Comparison of ENCODE assay signal across 22 mouse cellular contexts in the genomic region with DNA sequence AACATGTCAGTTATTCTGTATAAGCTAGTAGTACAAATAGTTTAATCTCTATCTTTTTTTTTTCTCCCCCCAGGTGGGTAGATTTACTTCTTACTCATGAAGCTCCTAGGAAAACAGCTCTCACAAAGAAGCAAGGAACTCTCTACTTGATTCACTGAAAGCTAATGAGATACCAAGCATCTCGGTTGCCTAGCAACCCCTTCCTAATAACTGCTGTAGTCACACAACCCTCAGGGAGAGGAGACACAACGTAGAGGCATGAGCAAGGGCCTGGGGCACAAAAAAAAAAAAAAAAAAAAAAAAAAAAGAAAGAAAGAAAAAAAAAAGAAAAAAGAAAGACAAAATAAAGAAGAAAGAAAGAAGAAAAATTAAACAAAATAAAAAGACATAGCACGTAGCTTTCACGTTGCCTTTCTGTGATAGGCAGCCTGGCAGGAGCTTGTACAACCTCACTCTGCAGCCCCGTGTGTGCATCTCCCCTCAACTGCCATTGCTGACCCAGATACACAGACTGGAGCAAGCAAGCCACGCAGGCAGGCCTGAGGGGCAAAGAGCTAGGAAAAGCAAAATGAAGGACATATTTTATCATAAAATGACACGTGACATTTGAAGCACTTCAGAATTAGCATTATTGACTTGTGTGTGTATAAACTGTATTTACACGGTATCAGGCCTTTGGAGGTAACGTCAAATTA. TPM values are rescaled to one million over a fixed set of nuclear protein-coding genes. Genes with fewer than 3 reads are reported as not detected.
A peak's percentile ranks its signal among the peaks of the same experiment; 100 is the strongest.
DNase-seq lines count a peak whose midpoint lies in the region; ATAC-seq and TF ChIP-seq lines count a peak whose summit lies in the region.
"Had no signal": no experiment of that assay in that cellular context is flagged by ENCODE, and none has a peak within 500 bp of the region (broad histone marks: within the 10 kb centered on the region; RNA-seq: fewer than 3 reads in every experiment).

No protein-coding gene starts in this region.

- no peak overlapping the region for H3K4me3 ChIP-seq in intestine, embryonic 14.5 days (ENCODE audit: low read depth, low read length)
- no peak overlapping the region for H3K4me3 ChIP-seq in intestine, embryonic 15.5 days (replicated peaks)
- H3K4me3 ChIP-seq in embryonic facial prominence, embryonic 14.5 days (ENCODE audit: low read depth, low read length) = no peak overlapping the region
- H3K4me3 ChIP-seq in neural tube, embryonic 14.5 days (ENCODE audit: low read depth, low read length) = no peak overlapping the region
- no peak overlapping the region for H3K4me3 ChIP-seq in gastrocnemius, adult 2 months
- H3K4me3 ChIP-seq: embryonic facial prominence, embryonic 15.5 days; forebrain, embryonic 15.5 days; lung, embryonic 15.5 days; myocyte had no signal

- H3K36me3 ChIP-seq in intestine, embryonic 14.5 days (ENCODE audit: control insufficient read depth, insufficient read depth, low read length) = no peaks in the 10 kb centered on the region
- no peaks in the 10 kb centered on the region for H3K36me3 ChIP-seq in intestine, embryonic 15.5 days
- no peaks in the 10 kb centered on the region for H3K36me3 ChIP-seq in embryonic facial prominence, embryonic 14.5 days (ENCODE audit: control insufficient read depth, insufficient read depth, low read length)
- H3K36me3 ChIP-seq in neural tube, embryonic 14.5 days (ENCODE audit: control insufficient read depth, insufficient read depth, low read length) = no peaks in the 10 kb centered on the region
- H3K36me3 ChIP-seq: embryonic facial prominence, embryonic 15.5 days; forebrain, embryonic 15.5 days; G1E; lung, embryonic 15.5 days had no signal

- H3K27me3 ChIP-seq in intestine, embryonic 14.5 days (replicated peaks; ENCODE audit: control insufficient read depth, insufficient read depth, low read length) = no peaks in the 10 kb centered on the region
- H3K27me3 ChIP-seq in intestine, embryonic 15.5 days (replicated peaks) = no peaks in the 10 kb centered on the region
- H3K27me3 ChIP-seq in embryonic facial prominence, embryonic 14.5 days (replicated peaks; ENCODE audit: control insufficient read depth, insufficient read depth, low read length) = peaks cover 1% of the 10 kb centered on the region; the same call in 1 of the 2 replicates
- H3K27me3 ChIP-seq in neural tube, embryonic 14.5 days (ENCODE audit: control insufficient read depth, insufficient read depth, low read length) = no peaks in the 10 kb centered on the region
- H3K27me3 ChIP-seq: embryonic facial prominence, embryonic 15.5 days; forebrain, embryonic 15.5 days; lung, embryonic 15.5 days had no signal

- H3K4me1 ChIP-seq in intestine, embryonic 14.5 days (replicated peaks; ENCODE audit: control insufficient read depth, insufficient read depth, low read length) = 0 out of 2 replicates have a peak, but pooled peaks cover 7% of the 10 kb centered on the region
- H3K4me1 ChIP-seq in intestine, embryonic 15.5 days (replicated peaks) = no peaks in the 10 kb centered on the region
- no peaks in the 10 kb centered on the region for H3K4me1 ChIP-seq in embryonic facial prominence, embryonic 14.5 days (ENCODE audit: control insufficient read depth, insufficient read depth, low read length)
- H3K4me1 ChIP-seq in neural tube, embryonic 14.5 days (ENCODE audit: control insufficient read depth, insufficient read depth, low read length) = peaks cover 8% of the 10 kb centered on the region
- H3K4me1 ChIP-seq: embryonic facial prominence, embryonic 15.5 days; lung, embryonic 15.5 days had no signal

- no peaks in the 10 kb centered on the region for H3K9me3 ChIP-seq in intestine, embryonic 14.5 days (ENCODE audit: control insufficient read depth, low read length)
- no peaks in the 10 kb centered on the region for H3K9me3 ChIP-seq in intestine, embryonic 15.5 days
- H3K9me3 ChIP-seq in embryonic facial prominence, embryonic 14.5 days (ENCODE audit: control insufficient read depth, low read length) = no peaks in the 10 kb centered on the region
- no peaks in the 10 kb centered on the region for H3K9me3 ChIP-seq in neural tube, embryonic 14.5 days (ENCODE audit: control insufficient read depth, low read length)
- H3K9me3 ChIP-seq: embryonic facial prominence, embryonic 15.5 days; forebrain, embryonic 15.5 days; G1E; lung, embryonic 15.5 days had no signal

- H3K9ac ChIP-seq in intestine, embryonic 14.5 days (ENCODE audit: low read length) = no peak overlapping the region
- H3K9ac ChIP-seq in intestine, embryonic 15.5 days = no peak overlapping the region
- no peak overlapping the region for H3K9ac ChIP-seq in embryonic facial prominence, embryonic 14.5 days (ENCODE audit: low read depth, low read length)
- H3K9ac ChIP-seq in neural tube, embryonic 14.5 days (replicated peaks; ENCODE audit: low read depth, low read length) = no peak overlapping the region
- H3K9ac ChIP-seq: embryonic facial prominence, embryonic 15.5 days; forebrain, embryonic 15.5 days; lung, embryonic 15.5 days had no signal

- TF ChIP-seq CTCF in gastrocnemius, adult 2 months (IDR thresholded peaks at IDR 0.05) = no peak

- intact Hi-C loops in gastrocnemius, adult 2 months (cut with DNase I) = no loop called here

- no peak overlapping the region for H3K27ac ChIP-seq in intestine, embryonic 14.5 days (ENCODE audit: low read depth)
- no peak overlapping the region for H3K27ac ChIP-seq in intestine, embryonic 15.5 days
- no peak overlapping the region for H3K27ac ChIP-seq in embryonic facial prominence, embryonic 14.5 days (replicated peaks; ENCODE audit: low read depth, low read length)
- no peak overlapping the region for H3K27ac ChIP-seq in neural tube, embryonic 14.5 days (ENCODE audit: low read depth, low read length)
- H3K27ac ChIP-seq in gastrocnemius, adult 2 months = no peak overlapping the region
- H3K27ac ChIP-seq: embryonic facial prominence, embryonic 15.5 days; forebrain, embryonic 15.5 days; lung, embryonic 15.5 days had no signal

- peak; percentile 50 for DNase-seq in intestine, embryonic 14.5 days (ENCODE audit: low spot score)
- DNase-seq in brain, adult 2 months (ENCODE audit: low read depth, low spot score) = peak; percentile 43
- DNase-seq in embryonic facial prominence, embryonic 14.5 days (ENCODE audit: low spot score) = peak; percentile 66
- no peak for DNase-seq in gastrocnemius, adult 2 months
- DNase-seq in T-cell, adult 2 months (ENCODE audit: low spot score) = no peak
- DNase-seq: adrenal gland, postnatal 25 days; cerebellum, adult 9-11 months; gastrocnemius, postnatal 10 days; kidney, adult 11 months; kidney, postnatal 36 days had no signal

- WGBS in intestine, embryonic 14.5 days = 62% methylated on average over 9 of the region's 9 CpGs
- 65% methylated on average over 9 of the region's 9 CpGs for WGBS in intestine, embryonic 15.5 days
- 64% methylated on average over 9 of the region's 9 CpGs for WGBS in embryonic facial prominence, embryonic 14.5 days
- WGBS in neural tube, embryonic 14.5 days = 32% methylated on average over 9 of the region's 9 CpGs

- H3K4me2 ChIP-seq in intestine, embryonic 14.5 days (ENCODE audit: low read length) = no peak overlapping the region
- no peak overlapping the region for H3K4me2 ChIP-seq in intestine, embryonic 15.5 days (replicated peaks)
- no peak overlapping the region for H3K4me2 ChIP-seq in embryonic facial prominence, embryonic 14.5 days (ENCODE audit: low read depth, low read length)
- H3K4me2 ChIP-seq in neural tube, embryonic 14.5 days (ENCODE audit: low read depth, low read length) = no peak overlapping the region
- H3K4me2 ChIP-seq: embryonic facial prominence, embryonic 15.5 days; forebrain, embryonic 15.5 days; lung, embryonic 15.5 days had no signal

- ATAC-seq in intestine, embryonic 14.5 days (replicated peaks; ENCODE audit: low FRiP score, low TSS enrichment, low read depth) = no peak
- no peak for ATAC-seq in intestine, embryonic 15.5 days
- no peak for ATAC-seq in embryonic facial prominence, embryonic 14.5 days (ENCODE audit: low read depth)
- ATAC-seq in neural tube, embryonic 14.5 days (ENCODE audit: low read depth) = peak; percentile 79; the same call in 1 of the 2 replicates
- ATAC-seq: forebrain, embryonic 15.5 days had no signal

RNA-seq across cellular contexts. Expression of gene Hoxa1, which starts 20.1 kb away (rescaled TPM):
- 1.2 and 1.4 TPM in 2 replicates for polyA plus RNA-seq in intestine, embryonic 14.5 days (2014; fragmentation: Nextera tagmentation; extraction: Ambion mirVana)
- polyA plus RNA-seq in intestine, embryonic 15.5 days (2015; fragmentation: Nextera tagmentation; extraction: Ambion mirVana) = 0.86 and 1.2 TPM in 2 replicates
- 1.4 and 1.7 TPM in 2 replicates for polyA plus RNA-seq in embryonic facial prominence, embryonic 14.5 days (2014; fragmentation: Nextera tagmentation; extraction: Ambion mirVana)
- 0.76 and 0.92 TPM in 2 replicates for polyA plus RNA-seq in neural tube, embryonic 14.5 days (2014; fragmentation: Nextera tagmentation; extraction: Ambion mirVana)
- total RNA-seq in gastrocnemius, adult 2 months (2021) = under 1 TPM; 0.13 to 0.22 TPM
- total RNA-seq: layer of hippocampus, postnatal 10 days; left cerebral cortex, postnatal 36 days; liver, adult 2 months had no signal
- polyA plus RNA-seq: forebrain, embryonic 15.5 days; G1E had no signal

RNA-seq across cellular contexts. Expression of gene Hoxa2, which starts 26.6 kb away (rescaled TPM):
- polyA plus RNA-seq in intestine, embryonic 14.5 days (2014; fragmentation: Nextera tagmentation; extraction: Ambion mirVana) = 10.1 and 10.8 TPM in 2 replicates
- polyA plus RNA-seq in intestine, embryonic 15.5 days (2015; fragmentation: Nextera tagmentation; extraction: Ambion mirVana) = 7.4 and 8.6 TPM in 2 replicates
- 7.2 and 11.1 TPM in 2 replicates for polyA plus RNA-seq in embryonic facial prominence, embryonic 14.5 days (2014; fragmentation: Nextera tagmentation; extraction: Ambion mirVana)
- 7.0 and 8.8 TPM in 2 replicates for polyA plus RNA-seq in neural tube, embryonic 14.5 days (2014; fragmentation: Nextera tagmentation; extraction: Ambion mirVana)
- total RNA-seq in gastrocnemius, adult 2 months (2021) = under 1 TPM; 0.47 to 0.56 TPM
- total RNA-seq: G1E; layer of hippocampus, postnatal 10 days; left cerebral cortex, postnatal 36 days had no signal
- polyA plus RNA-seq: forebrain, embryonic 15.5 days; G1E had no signal

RNA-seq across cellular contexts. Expression of gene 5730596B20Rik, which starts 39.3 kb away (rescaled TPM):
- polyA plus RNA-seq in intestine, embryonic 14.5 days (2014; fragmentation: Nextera tagmentation; extraction: Ambion mirVana) = 2.5 and 2.8 TPM in 2 replicates
- polyA plus RNA-seq in intestine, embryonic 15.5 days (2015; fragmentation: Nextera tagmentation; extraction: Ambion mirVana) = 1.9 and 2.0 TPM in 2 replicates
- polyA plus RNA-seq in embryonic facial prominence, embryonic 14.5 days (2014; fragmentation: Nextera tagmentation; extraction: Ambion mirVana) = 0.10 and 0.46 TPM in 2 replicates
- polyA plus RNA-seq in neural tube, embryonic 14.5 days (2014; fragmentation: Nextera tagmentation; extraction: Ambion mirVana) = 1.8 and 2.2 TPM in 2 replicates
- under 1 TPM in 1 of 2 experiments, not detected in 1; 0.10 TPM for total RNA-seq in gastrocnemius, adult 2 months (2021)
- total RNA-seq: heart, postnatal 25 days; layer of hippocampus, postnatal 10 days; left cerebral cortex, postnatal 36 days; megakaryocyte progenitor cell, adult 5-6 weeks had no signal
- polyA plus RNA-seq: embryonic facial prominence, embryonic 15.5 days; forebrain, embryonic 15.5 days; G1E had no signal

RNA-seq across cellular contexts. Expression of gene Hoxa4, which starts 53.6 kb away (rescaled TPM):
- polyA plus RNA-seq in intestine, embryonic 14.5 days (2014; fragmentation: Nextera tagmentation; extraction: Ambion mirVana) = 7.5 and 7.7 TPM in 2 replicates
- polyA plus RNA-seq in intestine, embryonic 15.5 days (2015; fragmentation: Nextera tagmentation; extraction: Ambion mirVana) = 3.7 and 4.5 TPM in 2 replicates
- 1.1 and 1.6 TPM in 2 replicates for polyA plus RNA-seq in embryonic facial prominence, embryonic 14.5 days (2014; fragmentation: Nextera tagmentation; extraction: Ambion mirVana)
- polyA plus RNA-seq in neural tube, embryonic 14.5 days (2014; fragmentation: Nextera tagmentation; extraction: Ambion mirVana) = 1.6 and 2.7 TPM in 2 replicates
- total RNA-seq in gastrocnemius, adult 2 months (2021) = 1 to 10 TPM; 2.7 to 3.3 TPM
- total RNA-seq: G1E; layer of hippocampus, postnatal 10 days; left cerebral cortex, postnatal 36 days had no signal
- polyA plus RNA-seq: forebrain, embryonic 15.5 days; G1E had no signal

Comparison
In these comparisons a context has a peak if more than half of its experiments do, and no peak if none do; other contexts are left out.
1. DNase-seq: peak in intestine, embryonic 14.5 days (single experiment), brain, adult 2 months (single experiment) and embryonic facial prominence, embryonic 14.5 days (single experiment); none in gastrocnemius, adult 2 months (single experiment) and T-cell, adult 2 months (single experiment).